Mouse (Mus musculus) frontal cortex, postnatal 25 days (tissue): ENCODE measurements around the gene Fbxl7.
A peak's percentile ranks its signal among the peaks of the same experiment; 100 is the strongest.

Experiments
- DNase-seq, 2 experiments: peaks; one replicate each; pipeline ENCODE4 v3.0.0; 2022; ENCODE audit warnings: low spot score in 2 of 2

Fbxl7 gene

GRCm38 (mm10) chr15:26895251-26895711 is at the start of gene Fbxl7:
TSS of gene Fbxl7 (minus strand) at chr15:26895580.
- peak; percentile 32 to 45 for DNase-seq

DNA sequence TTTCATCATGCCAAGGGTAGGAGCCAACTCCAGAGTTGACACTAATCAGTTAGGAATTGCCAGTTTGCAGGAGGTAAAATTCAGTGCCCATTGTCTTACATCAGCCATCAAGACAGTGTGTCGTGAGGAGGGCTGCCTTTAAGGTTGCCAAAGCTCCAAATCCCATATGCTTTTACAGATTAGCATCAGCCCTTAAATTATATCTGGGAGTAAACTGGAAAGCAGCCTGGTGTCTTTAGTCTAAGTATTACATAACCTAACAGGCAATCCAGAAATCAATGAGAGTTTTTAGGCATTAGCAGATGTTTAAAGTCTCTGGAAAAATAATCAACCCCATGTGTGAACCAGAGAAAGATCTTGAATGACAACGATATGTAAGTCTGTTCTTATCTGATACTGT is 26.6 kb upstream of the Fbxl7 start:
- DNase-seq: no peak

DNA sequence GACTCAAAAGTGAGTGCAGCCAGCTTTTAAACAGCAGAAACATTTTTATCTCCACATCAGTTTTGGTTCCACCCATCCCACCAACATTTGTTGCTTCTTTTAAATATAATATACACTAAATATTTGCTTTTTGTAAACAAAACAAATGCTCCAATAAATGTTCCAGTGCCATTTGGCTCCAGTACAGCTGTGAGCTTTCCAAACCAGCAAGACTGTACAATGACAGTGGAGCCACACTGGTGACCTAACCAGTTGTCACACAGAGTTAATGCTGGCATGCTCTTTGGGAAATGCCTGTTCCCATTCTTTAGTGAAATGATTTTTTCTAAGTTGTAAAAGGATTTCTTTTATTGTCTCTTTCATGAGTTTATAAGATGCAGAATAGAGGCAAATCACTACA is 18.0 kb upstream of the Fbxl7 start:
- DNase-seq: no peak

DNA sequence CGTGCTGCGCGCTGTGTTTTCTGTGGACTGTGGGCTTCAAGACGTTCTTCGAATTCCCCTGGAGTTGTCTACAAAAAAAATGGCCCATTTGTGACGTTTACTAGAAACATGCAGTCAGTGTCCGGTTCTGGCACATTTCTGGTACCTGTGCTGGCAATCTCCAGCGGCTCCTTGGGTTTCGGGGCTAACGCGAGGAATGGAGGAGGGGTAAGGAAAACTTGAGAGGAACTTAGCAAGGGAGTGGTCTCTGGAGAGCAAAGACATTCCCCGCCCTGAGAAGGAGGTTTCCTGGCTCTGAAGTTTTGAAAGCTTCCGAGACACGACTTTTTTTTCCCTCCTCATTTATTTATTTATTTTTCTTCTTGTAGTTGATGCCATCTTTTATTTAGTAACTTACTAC is 381 bp upstream of the Fbxl7 start:
- no peak for DNase-seq

DNA sequence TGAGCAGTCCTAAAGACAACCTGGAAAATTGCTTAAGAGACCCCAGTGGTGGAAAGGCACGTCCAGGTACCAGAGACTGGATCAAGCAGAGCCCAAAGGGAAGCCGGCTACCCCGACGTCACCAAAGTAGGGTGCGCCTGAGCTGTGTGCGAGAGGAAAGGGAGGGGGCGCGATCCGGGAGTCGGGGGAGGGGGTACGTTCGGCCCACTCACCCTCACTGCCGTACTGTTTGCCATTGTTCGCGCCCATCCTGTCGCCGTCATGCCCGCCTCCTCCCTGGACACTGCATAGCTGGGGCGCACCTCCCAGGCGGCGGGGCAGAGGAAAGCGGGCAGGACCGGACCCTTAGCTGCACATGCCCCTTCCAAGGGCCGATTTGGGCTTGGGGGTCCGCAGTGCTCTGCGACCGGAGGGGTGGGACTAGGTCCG is 565 bp downstream of the Fbxl7 start:
- no peak for DNase-seq

DNA sequence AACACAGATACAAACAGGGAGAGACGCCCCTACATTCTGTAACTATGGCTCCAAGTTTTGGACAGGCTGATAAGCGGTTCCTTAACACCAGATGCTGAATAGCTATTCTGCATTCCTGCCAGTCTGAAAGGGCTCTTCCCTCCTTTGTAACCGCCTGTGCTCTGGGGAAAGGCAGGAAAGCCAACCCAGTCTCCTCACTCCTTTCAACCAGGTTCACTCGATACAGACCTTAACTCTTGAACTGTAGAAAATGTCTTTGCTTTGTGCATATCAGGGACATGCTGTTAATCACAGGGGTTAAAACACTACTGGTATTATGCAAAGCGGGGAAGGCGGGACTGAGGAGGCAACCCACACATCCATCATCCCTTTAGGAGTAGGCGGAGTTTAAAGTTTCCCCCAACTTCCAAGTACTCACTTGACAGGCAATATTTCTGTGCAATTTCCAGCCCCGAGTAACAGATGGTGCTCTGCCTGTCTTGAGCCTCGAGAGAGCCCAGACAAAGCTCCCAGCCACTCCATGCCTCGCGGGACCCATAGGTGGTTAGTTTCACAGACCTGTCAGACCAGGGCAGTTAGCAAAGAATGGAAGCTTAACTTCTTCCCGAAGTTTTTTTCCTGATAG is 1.2 kb downstream of the Fbxl7 start:
- peak in 1 of 2 experiments; percentile 5 for DNase-seq

- DNase-seq: no peak
These were observed 2.2 kb downstream of the Fbxl7 start for GRCm38 (mm10) chr15:26893136-26893535.

DNA sequence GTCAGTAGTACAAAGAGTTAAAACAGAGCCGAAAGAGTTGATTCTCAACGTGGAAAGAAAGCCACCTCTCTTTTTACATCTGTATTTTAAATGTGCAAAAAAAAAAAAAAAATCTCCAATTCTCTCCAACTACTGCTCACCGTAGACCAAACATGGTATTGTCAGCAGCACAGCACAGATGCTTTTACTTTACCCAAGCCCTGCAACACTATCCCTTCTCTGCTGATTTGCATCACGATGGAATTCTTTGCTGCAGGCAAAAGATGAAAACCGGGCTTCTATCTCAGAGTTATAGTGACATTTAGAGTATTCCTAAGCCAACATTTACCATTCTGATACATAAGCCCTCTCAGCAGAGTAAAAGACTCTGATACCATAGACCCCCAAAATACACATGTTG is 5.4 kb downstream of the Fbxl7 start:
- DNase-seq: no peak

DNA sequence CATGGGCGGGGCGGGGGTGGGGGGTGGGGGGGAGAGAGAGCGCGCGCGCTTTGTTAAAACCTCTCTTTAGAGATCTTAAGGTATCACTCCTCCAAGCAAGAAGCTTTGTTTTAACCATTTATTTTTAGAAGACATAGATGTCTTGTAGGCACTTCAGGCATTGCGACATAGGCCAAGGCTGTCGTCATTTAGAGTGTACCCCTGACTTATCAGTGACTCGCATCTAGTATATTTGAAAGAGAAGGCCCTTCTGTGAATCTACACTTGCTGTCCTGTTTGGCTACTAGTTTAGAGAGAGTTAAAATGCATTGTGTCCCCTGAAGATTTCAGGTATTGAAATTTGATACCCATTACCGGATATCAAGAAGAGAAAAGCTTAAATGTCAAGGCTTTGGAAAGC is 7.2 kb downstream of the Fbxl7 start:
- no peak for DNase-seq

- DNase-seq: no peak
These were observed 9.4 kb downstream of the Fbxl7 start for GRCm38 (mm10) chr15:26885979-26886378.

- no peak for DNase-seq
These were observed 15.0 kb downstream of the Fbxl7 start for GRCm38 (mm10) chr15:26880212-26880956.

DNA sequence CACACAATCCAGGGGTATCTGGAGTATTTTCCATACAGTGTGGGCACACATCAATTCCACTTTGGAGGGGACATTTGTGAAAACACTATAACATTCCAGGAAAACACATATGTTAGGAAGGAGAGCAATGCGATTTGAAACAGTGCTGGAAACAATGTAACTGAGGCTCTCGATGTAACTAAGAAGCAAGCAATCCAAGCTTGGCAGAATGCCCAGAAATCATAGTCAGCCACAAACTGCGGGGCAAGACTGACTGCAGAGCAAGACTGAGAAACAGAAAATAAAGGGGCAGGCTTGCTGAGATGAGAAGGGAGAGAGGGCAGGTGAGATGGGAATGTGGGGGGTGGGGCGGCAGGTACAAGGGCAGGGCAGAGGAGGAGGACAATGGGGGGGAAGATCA is 19.7 kb downstream of the Fbxl7 start:
- peak in 1 of 2 experiments; percentile 40 for DNase-seq

GRCm38 (mm10) chr15:26872234-26872633 is 23.1 kb downstream of the Fbxl7 start:
- DNase-seq: no peak

GRCm38 (mm10) chr15:26869197-26869596 is 26.2 kb downstream of the Fbxl7 start:
- no peak for DNase-seq

DNA sequence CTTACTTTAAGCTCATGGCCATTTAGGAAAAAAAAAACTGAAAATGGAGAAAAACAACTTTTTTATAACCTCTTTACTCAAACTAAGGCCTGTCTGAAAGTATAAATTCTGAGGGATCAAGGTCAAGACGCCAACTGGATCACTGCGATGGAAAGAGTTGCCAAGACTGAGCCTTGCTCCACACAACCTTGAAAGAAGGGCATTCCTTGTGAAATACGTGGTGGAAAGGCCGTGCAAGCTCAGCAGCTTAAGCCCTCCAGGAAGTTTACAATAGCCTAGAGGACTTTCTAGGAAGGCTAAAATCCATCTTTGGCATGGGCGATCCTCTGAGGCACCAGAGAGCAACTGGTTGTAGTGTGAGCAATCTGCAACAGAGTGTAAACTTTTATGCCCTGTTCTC is 27.9 kb downstream of the Fbxl7 start:
- DNase-seq: no peak

GRCm38 (mm10) chr15:26862173-26862572 is 33.2 kb downstream of the Fbxl7 start:
- no peak for DNase-seq

- no peak for DNase-seq
These were observed 45.8 kb downstream of the Fbxl7 start for GRCm38 (mm10) chr15:26849626-26850025.

- DNase-seq: no peak
These were observed 53.2 kb downstream of the Fbxl7 start for GRCm38 (mm10) chr15:26842216-26842615.

- DNase-seq: no peak
These were observed 57.0 kb downstream of the Fbxl7 start for GRCm38 (mm10) chr15:26838386-26838785.

- DNase-seq: no peak
These were observed 58.2 kb downstream of the Fbxl7 start for GRCm38 (mm10) chr15:26837200-26837599.

- DNase-seq: no peak
These were observed 61.0 kb downstream of the Fbxl7 start for GRCm38 (mm10) chr15:26834415-26834814.

DNA sequence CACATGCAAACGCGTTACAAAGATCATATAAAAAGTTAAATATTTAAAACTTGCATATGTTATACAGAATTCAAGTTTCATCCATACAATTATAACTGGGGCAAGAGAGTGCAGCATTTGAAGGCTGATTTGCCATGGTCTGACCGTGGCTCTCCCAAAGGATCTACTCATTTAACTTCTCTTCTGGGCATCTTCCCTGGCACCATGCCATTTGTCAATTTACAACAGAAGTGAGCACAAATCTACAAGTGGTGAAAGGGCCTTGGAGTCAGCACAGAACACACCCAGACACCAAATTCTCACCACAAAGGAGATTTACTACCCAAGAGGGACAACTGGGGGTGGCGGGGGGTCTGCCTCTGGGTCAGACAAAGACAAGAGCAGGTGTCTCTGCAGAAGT is 64.2 kb downstream of the Fbxl7 start:
- DNase-seq: no peak

DNA sequence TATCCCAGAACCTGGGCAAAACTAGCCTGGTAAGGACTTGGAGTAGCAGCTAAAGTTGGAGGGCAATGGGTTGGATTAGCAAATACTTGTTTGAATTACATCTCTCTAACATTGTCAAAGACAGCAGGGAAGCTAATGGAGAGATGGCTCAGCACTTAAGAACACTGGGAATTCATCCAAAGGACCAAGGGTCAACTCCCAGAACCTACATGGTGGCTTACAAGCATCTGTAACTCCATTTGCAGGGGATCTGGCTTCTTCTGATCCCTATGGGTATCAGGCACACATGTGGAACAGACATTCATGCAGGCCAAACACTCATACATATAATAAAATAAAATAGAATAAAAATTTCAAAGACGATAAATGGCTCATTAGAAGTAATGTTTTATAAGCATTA is 78.4 kb downstream of the Fbxl7 start:
- DNase-seq: no peak
